In genomic region chr3:65764511-65765508, GRCm38 (mm10) we compare ENCODE assay signal across 15 mouse cellular contexts.
DNase-seq lines count a peak whose midpoint lies in the region; ATAC-seq and TF ChIP-seq lines count a peak whose summit lies in the region.
"Had no signal": no experiment of that assay in that cellular context is flagged by ENCODE, and none has a peak within 500 bp of the region (broad histone marks: within the 10 kb centered on the region; RNA-seq: fewer than 3 reads in every experiment).

No protein-coding gene starts in this region.

- no peak overlapping the region for H3K9ac ChIP-seq in forebrain, embryonic 15.5 days (replicated peaks)
- no peak overlapping the region for H3K9ac ChIP-seq in forebrain, embryonic 11.5 days (ENCODE audit: low read length)
- no peak overlapping the region for H3K9ac ChIP-seq in hindbrain, postnatal 0 days (replicated peaks; ENCODE audit: low read length)

- no peak for TF ChIP-seq CTCF in hindbrain, postnatal 0 days (IDR thresholded peaks at IDR 0.05; ENCODE audit: low read depth)

- H3K4me2 ChIP-seq in forebrain, embryonic 15.5 days (replicated peaks) = no peak overlapping the region
- H3K4me2 ChIP-seq in forebrain, embryonic 11.5 days (ENCODE audit: low read depth, low read length, severe bottlenecking) = no peak overlapping the region
- no peak overlapping the region for H3K4me2 ChIP-seq in hindbrain, postnatal 0 days (ENCODE audit: low read depth, low read length)

- H3K36me3 ChIP-seq in forebrain, embryonic 15.5 days = no peaks in the 10 kb centered on the region
- no peaks in the 10 kb centered on the region for H3K36me3 ChIP-seq in forebrain, embryonic 11.5 days (ENCODE audit: control insufficient read depth, insufficient read depth, low read length)
- H3K36me3 ChIP-seq in hindbrain, postnatal 0 days (ENCODE audit: insufficient read depth, low read length) = no peaks in the 10 kb centered on the region
- H3K36me3 ChIP-seq: limb, embryonic 10.5 days had no signal

- H3K9me3 ChIP-seq in forebrain, embryonic 15.5 days = no peaks in the 10 kb centered on the region
- no peaks in the 10 kb centered on the region for H3K9me3 ChIP-seq in forebrain, embryonic 11.5 days (ENCODE audit: control insufficient read depth, low read length)
- no peaks in the 10 kb centered on the region for H3K9me3 ChIP-seq in hindbrain, postnatal 0 days (ENCODE audit: low read length)
- H3K9me3 ChIP-seq: limb, embryonic 10.5 days had no signal

- H3K4me3 ChIP-seq in forebrain, embryonic 15.5 days = no peak overlapping the region
- no peak overlapping the region for H3K4me3 ChIP-seq in forebrain, embryonic 11.5 days (ENCODE audit: low read depth, low read length)
- H3K4me3 ChIP-seq in hindbrain, postnatal 0 days (ENCODE audit: low read length) = no peak overlapping the region
- H3K4me3 ChIP-seq: layer of hippocampus, adult 2 months; limb, embryonic 10.5 days had no signal

- H3K27me3 ChIP-seq in forebrain, embryonic 15.5 days = no peaks in the 10 kb centered on the region
- H3K27me3 ChIP-seq in forebrain, embryonic 11.5 days (ENCODE audit: control insufficient read depth, insufficient read depth, low read length) = no peaks in the 10 kb centered on the region
- H3K27me3 ChIP-seq in hindbrain, postnatal 0 days (ENCODE audit: insufficient read depth, low read length) = no peaks in the 10 kb centered on the region

- ATAC-seq in forebrain, embryonic 15.5 days (replicated peaks) = 0 out of 2 replicates have a peak, but pooled peaks have one; percentile 25
- no peak; the same call in 1 of the 2 replicates for ATAC-seq in forebrain, embryonic 11.5 days (replicated peaks; ENCODE audit: low FRiP score)
- peak; percentile 83 for ATAC-seq in hindbrain, postnatal 0 days
- ATAC-seq in megakaryocyte progenitor cell, adult 5-6 weeks (replicated peaks; ENCODE audit: poor library complexity) = peak; percentile 23; the same call in 1 of the 2 replicates

- WGBS in forebrain, embryonic 15.5 days = 64% methylated on average over 20 of the region's 20 CpGs
- WGBS in forebrain, embryonic 11.5 days = 76% methylated on average over 20 of the region's 20 CpGs
- WGBS in hindbrain, postnatal 0 days = 62% methylated on average over 20 of the region's 20 CpGs

- no peak for DNase-seq in forebrain, embryonic 11.5 days (ENCODE audit: low spot score)
- peak; percentile 12 for DNase-seq in 3T3-L1 (ENCODE audit: low read depth, low spot score)
- peak; percentile 42 for DNase-seq in hindbrain, postnatal 0 days (ENCODE audit: low spot score)
- DNase-seq in T-cell, adult 2 months (ENCODE audit: low spot score) = no peak
- DNase-seq in right cerebral cortex, postnatal 36 days (ENCODE audit: low spot score in 2 of 2) = no peak
- no peak for DNase-seq in right cerebral cortex, adult 2 months (ENCODE audit: low spot score in 2 of 2)
- DNase-seq: adrenal gland, postnatal 36 days; cerebellum, postnatal 36 days; gastrocnemius, postnatal 36 days; heart, postnatal 14 days; thymus, adult 2 months had no signal

- H3K27ac ChIP-seq in forebrain, embryonic 15.5 days (replicated peaks) = no peak overlapping the region
- H3K27ac ChIP-seq in forebrain, embryonic 11.5 days (ENCODE audit: low read depth, low read length) = no peak overlapping the region
- no peak overlapping the region for H3K27ac ChIP-seq in hindbrain, postnatal 0 days
- H3K27ac ChIP-seq: layer of hippocampus, adult 2 months; limb, embryonic 10.5 days had no signal

- peaks cover 18% of the 10 kb centered on the region for H3K4me1 ChIP-seq in forebrain, embryonic 15.5 days
- H3K4me1 ChIP-seq in forebrain, embryonic 11.5 days (replicated peaks; ENCODE audit: control insufficient read depth, insufficient read depth, low read length) = no peaks in the 10 kb centered on the region; the same call in 1 of the 2 replicates
- H3K4me1 ChIP-seq in hindbrain, postnatal 0 days (ENCODE audit: insufficient read depth, low read length) = no peaks in the 10 kb centered on the region
- H3K4me1 ChIP-seq: limb, embryonic 10.5 days had no signal

Comparison
In these comparisons a context has a peak if more than half of its experiments do, and no peak if none do; other contexts are left out.
1. DNase-seq: peak in 3T3-L1 (single experiment) and hindbrain, postnatal 0 days (single experiment); none in forebrain, embryonic 11.5 days (single experiment), T-cell, adult 2 months (single experiment), right cerebral cortex, postnatal 36 days (0 of 2) and right cerebral cortex, adult 2 months (0 of 2).